Mouse (Mus musculus): ENCODE measurements around the gene Runx1.

GRCm38 (mm10) chr16:92779175-92779574, 46.8 kb downstream of the Runx1 start:
- no peak for TF ChIP-seq CTCF (IDR thresholded peaks at IDR 0.05; ENCODE audit: insufficient read depth, low read length)
- no peak for TF ChIP-seq POLR2A (IDR thresholded peaks at IDR 0.05; ENCODE audit: borderline replicate concordance, extremely low read depth, low read depth, low read length)

Data from lung, adult 2 months (tissue).